Mouse (Mus musculus): ENCODE measurements at regions not wholly inside any gene's neighbourhood (a gene's known extent, or its start where the extent isn't known, plus 50 kb on each side); places are given as distances from the start of the nearest gene placed in this dataset.

GRCm38 (mm10) chr16:30118876-30119275 is 54.7 kb downstream of the Hes1 start:
- DNase-seq (ENCODE audit: low spot score in 2 of 2) = no peak

GRCm38 (mm10) chr16:30120330-30121265 is 56.4 kb downstream of the Hes1 start:
- no peak for DNase-seq (ENCODE audit: low spot score in 2 of 2)

- no peak for DNase-seq (ENCODE audit: low spot score in 2 of 2)
These were observed 57.4 kb downstream of the Hes1 start for GRCm38 (mm10) chr16:30121596-30121995.

GRCm38 (mm10) chr16:30122211-30123070 is 58.3 kb downstream of the Hes1 start:
- no peak for DNase-seq (ENCODE audit: low spot score in 2 of 2)

GRCm38 (mm10) chr16:30127015-30127414 is 62.8 kb downstream of the Hes1 start:
- DNase-seq (ENCODE audit: low spot score in 2 of 2) = no peak

GRCm38 (mm10) chr16:30128787-30129186 is 64.6 kb downstream of the Hes1 start:
- DNase-seq (ENCODE audit: low spot score in 2 of 2) = no peak

GRCm38 (mm10) chr16:30129218-30130112 is 65.3 kb downstream of the Hes1 start:
- DNase-seq (ENCODE audit: low spot score in 2 of 2) = no peak

- no peak for DNase-seq (ENCODE audit: low spot score in 2 of 2)
These were observed 65.9 kb downstream of the Hes1 start for GRCm38 (mm10) chr16:30130113-30130471.

GRCm38 (mm10) chr16:30132086-30132485 is 67.9 kb downstream of the Hes1 start:
- no peak for DNase-seq (ENCODE audit: low spot score in 2 of 2)

GRCm38 (mm10) chr16:30134642-30135165 is 70.5 kb downstream of the Hes1 start:
- DNase-seq (ENCODE audit: low spot score in 2 of 2) = no peak

- DNase-seq (ENCODE audit: low spot score in 2 of 2) = no peak
These were observed 72.7 kb downstream of the Hes1 start for GRCm38 (mm10) chr16:30136849-30137248.

GRCm38 (mm10) chr16:30137812-30138211 is 73.6 kb downstream of the Hes1 start:
- DNase-seq (ENCODE audit: low spot score in 2 of 2) = no peak

- DNase-seq (ENCODE audit: low spot score in 2 of 2) = no peak
These were observed 80.8 kb downstream of the Hes1 start for GRCm38 (mm10) chr16:30144818-30145464.

GRCm38 (mm10) chr16:30145465-30146207 is 81.5 kb downstream of the Hes1 start:
- DNase-seq (ENCODE audit: low spot score in 2 of 2) = peak; percentile 79 to 81

- no peak for DNase-seq (ENCODE audit: low spot score in 2 of 2)
These were observed 82.0 kb downstream of the Hes1 start for GRCm38 (mm10) chr16:30146208-30146525.

GRCm38 (mm10) chr16:30147296-30147695 is 83.1 kb downstream of the Hes1 start:
- no peak for DNase-seq (ENCODE audit: low spot score in 2 of 2)

GRCm38 (mm10) chr16:30151104-30151503 is 86.9 kb downstream of the Hes1 start:
- no peak for DNase-seq (ENCODE audit: low spot score in 2 of 2)

GRCm38 (mm10) chr16:30155070-30155469 is 90.9 kb downstream of the Hes1 start:
- DNase-seq (ENCODE audit: low spot score in 2 of 2) = peak; percentile 41 to 51

GRCm38 (mm10) chr16:30155486-30156246 is 91.5 kb downstream of the Hes1 start:
- DNase-seq (ENCODE audit: low spot score in 2 of 2) = no peak
